Mouse (Mus musculus): Measurements from ENCODE around the gene Tiam1.

GRCm38 (mm10) chr16:89924249-89924890 lies 219.2 kb downstream of the Tiam1 start:
- no peak for TF ChIP-seq CTCF (IDR thresholded peaks at IDR 0.05; ENCODE audit: insufficient read depth, low read depth, low read length)
- TF ChIP-seq POLR2A (IDR thresholded peaks at IDR 0.05; ENCODE audit: insufficient read depth, low read depth, low read length) = no peak
